Comparison of ENCODE assay signal across 10 mouse cellular contexts in the genomic region with DNA sequence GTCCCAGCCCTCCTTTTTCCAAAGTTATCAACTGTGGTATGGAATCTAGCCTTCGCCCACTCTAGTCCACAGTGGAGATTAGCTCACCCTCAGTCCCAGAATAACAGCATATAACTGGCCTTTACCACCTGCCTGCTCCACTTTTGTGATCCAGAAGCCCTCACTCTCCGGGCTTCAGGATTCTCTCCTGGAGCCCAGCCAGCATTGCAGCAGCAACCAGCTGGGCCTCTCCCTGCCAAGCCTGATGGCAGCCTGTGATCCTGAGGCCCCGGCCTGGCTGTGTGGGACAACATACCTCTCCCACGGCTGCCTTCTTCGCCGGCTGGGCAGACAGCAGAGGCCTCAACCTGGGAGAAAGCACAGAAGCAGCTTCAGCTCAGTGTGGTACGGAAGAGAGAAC. TPM values are rescaled to one million over a fixed set of nuclear protein-coding genes. Genes with fewer than 3 reads are reported as not detected.
A peak's percentile ranks its signal among the peaks of the same experiment; 100 is the strongest.
DNase-seq lines count a peak whose midpoint lies in the region; ATAC-seq and TF ChIP-seq lines count a peak whose summit lies in the region.
"Had no signal": no experiment of that assay in that cellular context is flagged by ENCODE, and none has a peak within 500 bp of the region (broad histone marks: within the 10 kb centered on the region; RNA-seq: fewer than 3 reads in every experiment).

No protein-coding gene starts in this region.

- H3K27ac ChIP-seq in hindbrain, postnatal 0 days: no peak overlapping the region; the same call in 1 of the 2 replicates
- H3K27ac ChIP-seq in hindbrain, embryonic 16.5 days (ENCODE audit: low read depth, low read length): no peak overlapping the region; the same call in 1 of the 2 replicates
- 0 out of 2 replicates have a peak overlapping the region, but pooled peaks have one; percentile 14 for H3K27ac ChIP-seq in stomach, embryonic 15.5 days
- H3K27ac ChIP-seq in stomach, postnatal 0 days (replicated peaks): no peak overlapping the region; the same call in 1 of the 2 replicates
- no peak overlapping the region for H3K27ac ChIP-seq in stomach, embryonic 16.5 days (ENCODE audit: low read length)
- H3K27ac ChIP-seq: liver, embryonic 14.5 days had no signal

- WGBS in hindbrain, postnatal 0 days: 54% methylated on average over 7 of the region's 7 CpGs
- WGBS in hindbrain, embryonic 16.5 days: 65% methylated on average over 7 of the region's 7 CpGs
- 78% methylated on average over 7 of the region's 7 CpGs for WGBS in stomach, embryonic 15.5 days
- WGBS in stomach, postnatal 0 days: 69% methylated on average over 7 of the region's 7 CpGs
- WGBS in stomach, embryonic 16.5 days: 71% methylated on average over 7 of the region's 7 CpGs

- no peak overlapping the region for H3K4me2 ChIP-seq in hindbrain, postnatal 0 days (ENCODE audit: low read depth, low read length)
- no peak overlapping the region for H3K4me2 ChIP-seq in hindbrain, embryonic 16.5 days (ENCODE audit: low read length)
- H3K4me2 ChIP-seq in stomach, embryonic 15.5 days: no peak overlapping the region
- no peak overlapping the region for H3K4me2 ChIP-seq in stomach, postnatal 0 days (replicated peaks; ENCODE audit: low read depth)
- H3K4me2 ChIP-seq in stomach, embryonic 16.5 days (ENCODE audit: low read depth, low read length): no peak overlapping the region

- H3K9me3 ChIP-seq in hindbrain, postnatal 0 days (ENCODE audit: low read length): no peaks in the 10 kb centered on the region
- H3K9me3 ChIP-seq in hindbrain, embryonic 16.5 days (ENCODE audit: control insufficient read depth, low read length): no peaks in the 10 kb centered on the region
- H3K9me3 ChIP-seq in stomach, embryonic 15.5 days: no peaks in the 10 kb centered on the region
- no peaks in the 10 kb centered on the region for H3K9me3 ChIP-seq in stomach, postnatal 0 days (ENCODE audit: control insufficient read depth, low read length)
- H3K9me3 ChIP-seq in stomach, embryonic 16.5 days (replicated peaks; ENCODE audit: control insufficient read depth, low read length): no peaks in the 10 kb centered on the region

- ATAC-seq in hindbrain, postnatal 0 days: 0 out of 2 replicates have a peak, but pooled peaks have one; percentile 11
- no peak for ATAC-seq in hindbrain, embryonic 16.5 days
- ATAC-seq in stomach, embryonic 15.5 days (ENCODE audit: insufficient read depth, low FRiP score, low read depth): no peak
- no peak for ATAC-seq in stomach, postnatal 0 days (ENCODE audit: low FRiP score, low TSS enrichment)
- no peak for ATAC-seq in stomach, embryonic 16.5 days (ENCODE audit: insufficient read depth, low FRiP score)

- no peak for TF ChIP-seq EP300 in stomach, postnatal 0 days (optimal IDR thresholded peaks at IDR 0.05)

- TF ChIP-seq CTCF in hindbrain, postnatal 0 days (IDR thresholded peaks at IDR 0.05; ENCODE audit: low read depth): no peak
- no peak for TF ChIP-seq CTCF in stomach, postnatal 0 days (IDR thresholded peaks at IDR 0.05; ENCODE audit: low read depth)

- H3K9ac ChIP-seq in hindbrain, postnatal 0 days (replicated peaks; ENCODE audit: low read length): no peak overlapping the region
- H3K9ac ChIP-seq in hindbrain, embryonic 16.5 days (ENCODE audit: low read depth, low read length): no peak overlapping the region
- no peak overlapping the region for H3K9ac ChIP-seq in stomach, embryonic 15.5 days
- no peak overlapping the region for H3K9ac ChIP-seq in stomach, postnatal 0 days (ENCODE audit: low read length)
- H3K9ac ChIP-seq in stomach, embryonic 16.5 days (ENCODE audit: low read length): 0 out of 2 replicates have a peak overlapping the region, but pooled peaks have one; percentile 19
- H3K9ac ChIP-seq: liver, embryonic 14.5 days had no signal

- H3K36me3 ChIP-seq in hindbrain, postnatal 0 days (ENCODE audit: insufficient read depth, low read length): peaks cover 60% of the 10 kb centered on the region
- H3K36me3 ChIP-seq in hindbrain, embryonic 16.5 days (ENCODE audit: control insufficient read depth, insufficient read depth, low read length): peaks cover 51% of the 10 kb centered on the region
- peaks cover 57% of the 10 kb centered on the region for H3K36me3 ChIP-seq in stomach, embryonic 15.5 days
- peaks cover 48% of the 10 kb centered on the region for H3K36me3 ChIP-seq in stomach, postnatal 0 days (ENCODE audit: control insufficient read depth, insufficient read depth, low read length)
- peaks cover 29% of the 10 kb centered on the region for H3K36me3 ChIP-seq in stomach, embryonic 16.5 days (ENCODE audit: control insufficient read depth, insufficient read depth, low read length)

- no peaks in the 10 kb centered on the region for H3K27me3 ChIP-seq in hindbrain, postnatal 0 days (ENCODE audit: insufficient read depth, low read length)
- no peaks in the 10 kb centered on the region for H3K27me3 ChIP-seq in hindbrain, embryonic 16.5 days (replicated peaks; ENCODE audit: control insufficient read depth, insufficient read depth, low read length)
- H3K27me3 ChIP-seq in stomach, embryonic 15.5 days (replicated peaks): no peaks in the 10 kb centered on the region
- H3K27me3 ChIP-seq in stomach, postnatal 0 days (ENCODE audit: control insufficient read depth, insufficient read depth, low read length): no peaks in the 10 kb centered on the region
- no peaks in the 10 kb centered on the region for H3K27me3 ChIP-seq in stomach, embryonic 16.5 days (ENCODE audit: control insufficient read depth, insufficient read depth, low read length)
- H3K27me3 ChIP-seq: CH12.LX had no signal

- DNase-seq in hindbrain, postnatal 0 days (ENCODE audit: low spot score): peak; percentile 44
- DNase-seq in stomach, postnatal 0 days (ENCODE audit: low spot score): no peak
- DNase-seq in gastrocnemius, adult 8-10 months (ENCODE audit: low spot score in 2 of 2): peak; percentile 51 to 76
- DNase-seq in thymus, postnatal 25 days: no peak
- DNase-seq in layer of hippocampus, adult 9-10 months (ENCODE audit: low spot score): no peak

- H3K4me3 ChIP-seq in hindbrain, postnatal 0 days (ENCODE audit: low read length): no peak overlapping the region
- H3K4me3 ChIP-seq in hindbrain, embryonic 16.5 days (ENCODE audit: low read length): no peak overlapping the region
- H3K4me3 ChIP-seq in stomach, embryonic 15.5 days (replicated peaks): no peak overlapping the region
- no peak overlapping the region for H3K4me3 ChIP-seq in stomach, postnatal 0 days (ENCODE audit: low read depth, low read length)
- H3K4me3 ChIP-seq in stomach, embryonic 16.5 days (replicated peaks; ENCODE audit: low read length): no peak overlapping the region

- H3K4me1 ChIP-seq in hindbrain, postnatal 0 days (ENCODE audit: insufficient read depth, low read length): no peaks in the 10 kb centered on the region
- 0 out of 2 replicates have a peak, but pooled peaks cover 2% of the 10 kb centered on the region for H3K4me1 ChIP-seq in hindbrain, embryonic 16.5 days (ENCODE audit: control insufficient read depth, insufficient read depth, low read depth, low read length)
- no peaks in the 10 kb centered on the region; the same call in 1 of the 2 replicates for H3K4me1 ChIP-seq in stomach, embryonic 15.5 days
- no peaks in the 10 kb centered on the region for H3K4me1 ChIP-seq in stomach, postnatal 0 days (replicated peaks; ENCODE audit: control insufficient read depth, insufficient read depth)
- no peaks in the 10 kb centered on the region for H3K4me1 ChIP-seq in stomach, embryonic 16.5 days (ENCODE audit: control insufficient read depth, insufficient read depth, low read length)

RNA-seq across cellular contexts. Expression of a gene that starts 14.9 kb away (rescaled TPM):
- 71.0 and 76.1 TPM in 2 replicates for total RNA-seq in hindbrain, postnatal 0 days (2014; rRNA removed)
- 52.1 and 52.9 TPM in 2 replicates for polyA plus RNA-seq in hindbrain, postnatal 0 days (2015; fragmentation: Nextera tagmentation; extraction: Ambion mirVana)
- 54.3 and 55.8 TPM in 2 replicates for polyA plus RNA-seq in hindbrain, embryonic 16.5 days (2015; fragmentation: Nextera tagmentation; extraction: Ambion mirVana)
- polyA plus RNA-seq in stomach, embryonic 15.5 days (2015; fragmentation: Nextera tagmentation; extraction: Ambion mirVana): 21.9 and 22.2 TPM in 2 replicates
- polyA plus RNA-seq in stomach, postnatal 0 days (2015; fragmentation: Nextera tagmentation; extraction: Ambion mirVana): 17.1 and 19.7 TPM in 2 replicates
- total RNA-seq in gastrocnemius, adult 8-10 months (2022): 10 to 100 TPM; 18.6 to 23.6 (median 21.7) TPM
- 16.2 and 20.6 TPM in 2 replicates for polyA plus RNA-seq in stomach, embryonic 16.5 days (2015; fragmentation: Nextera tagmentation; extraction: Ambion mirVana)

RNA-seq across cellular contexts. Expression of a gene that starts 19.5 kb away (rescaled TPM):
- 29.0 and 29.4 TPM in 2 replicates for total RNA-seq in hindbrain, postnatal 0 days (2014; rRNA removed)
- 51.7 and 54.8 TPM in 2 replicates for polyA plus RNA-seq in hindbrain, postnatal 0 days (2015; fragmentation: Nextera tagmentation; extraction: Ambion mirVana)
- 54.2 and 57.3 TPM in 2 replicates for polyA plus RNA-seq in hindbrain, embryonic 16.5 days (2015; fragmentation: Nextera tagmentation; extraction: Ambion mirVana)
- polyA plus RNA-seq in stomach, embryonic 15.5 days (2015; fragmentation: Nextera tagmentation; extraction: Ambion mirVana): 88.1 and 95.0 TPM in 2 replicates
- polyA plus RNA-seq in stomach, postnatal 0 days (2015; fragmentation: Nextera tagmentation; extraction: Ambion mirVana): 78.6 and 82.7 TPM in 2 replicates
- total RNA-seq in gastrocnemius, adult 8-10 months (2022): 1 to 10 TPM; 5.2 to 8.8 (median 7.5) TPM
- polyA plus RNA-seq in stomach, embryonic 16.5 days (2015; fragmentation: Nextera tagmentation; extraction: Ambion mirVana): 80.2 and 81.9 TPM in 2 replicates

RNA-seq across cellular contexts. Expression of a gene that starts 31.9 kb away (rescaled TPM):
- 63.4 and 88.4 TPM in 2 replicates for total RNA-seq in hindbrain, postnatal 0 days (2014; rRNA removed)
- polyA plus RNA-seq in hindbrain, postnatal 0 days (2015; fragmentation: Nextera tagmentation; extraction: Ambion mirVana): 7.7 and 8.5 TPM in 2 replicates
- polyA plus RNA-seq in hindbrain, embryonic 16.5 days (2015; fragmentation: Nextera tagmentation; extraction: Ambion mirVana): 10.7 and 11.1 TPM in 2 replicates
- 6.0 and 7.0 TPM in 2 replicates for polyA plus RNA-seq in stomach, embryonic 15.5 days (2015; fragmentation: Nextera tagmentation; extraction: Ambion mirVana)
- polyA plus RNA-seq in stomach, postnatal 0 days (2015; fragmentation: Nextera tagmentation; extraction: Ambion mirVana): 3.2 and 4.5 TPM in 2 replicates
- total RNA-seq in gastrocnemius, adult 8-10 months (2022): 10 to 100 TPM; 22.3 to 31.0 (median 26.7) TPM
- polyA plus RNA-seq in stomach, embryonic 16.5 days (2015; fragmentation: Nextera tagmentation; extraction: Ambion mirVana): 5.1 and 6.4 TPM in 2 replicates

RNA-seq across cellular contexts. Expression of a gene that starts 39.1 kb away (rescaled TPM):
- 29.4 and 32.9 TPM in 2 replicates for total RNA-seq in hindbrain, postnatal 0 days (2014; rRNA removed)
- 39.0 and 40.8 TPM in 2 replicates for polyA plus RNA-seq in hindbrain, postnatal 0 days (2015; fragmentation: Nextera tagmentation; extraction: Ambion mirVana)
- 40.5 and 43.1 TPM in 2 replicates for polyA plus RNA-seq in hindbrain, embryonic 16.5 days (2015; fragmentation: Nextera tagmentation; extraction: Ambion mirVana)
- polyA plus RNA-seq in stomach, embryonic 15.5 days (2015; fragmentation: Nextera tagmentation; extraction: Ambion mirVana): 55.9 and 59.7 TPM in 2 replicates
- 22.3 and 27.6 TPM in 2 replicates for polyA plus RNA-seq in stomach, postnatal 0 days (2015; fragmentation: Nextera tagmentation; extraction: Ambion mirVana)
- 10 to 100 TPM; 13.8 to 18.9 (median 18.4) TPM for total RNA-seq in gastrocnemius, adult 8-10 months (2022)
- 50.3 and 53.9 TPM in 2 replicates for polyA plus RNA-seq in stomach, embryonic 16.5 days (2015; fragmentation: Nextera tagmentation; extraction: Ambion mirVana)

RNA-seq across cellular contexts. Expression of a gene that starts 52.9 kb away (rescaled TPM):
- total RNA-seq in hindbrain, postnatal 0 days (2014; rRNA removed): 111 and 125 TPM in 2 replicates
- polyA plus RNA-seq in hindbrain, postnatal 0 days (2015; fragmentation: Nextera tagmentation; extraction: Ambion mirVana): 20.3 and 20.6 TPM in 2 replicates
- 20.4 and 27.8 TPM in 2 replicates for polyA plus RNA-seq in hindbrain, embryonic 16.5 days (2015; fragmentation: Nextera tagmentation; extraction: Ambion mirVana)
- 12.1 and 13.7 TPM in 2 replicates for polyA plus RNA-seq in stomach, embryonic 15.5 days (2015; fragmentation: Nextera tagmentation; extraction: Ambion mirVana)
- 4.1 and 5.1 TPM in 2 replicates for polyA plus RNA-seq in stomach, postnatal 0 days (2015; fragmentation: Nextera tagmentation; extraction: Ambion mirVana)
- 10 to 100 TPM; 32.6 to 36.9 (median 36.3) TPM for total RNA-seq in gastrocnemius, adult 8-10 months (2022)
- 9.7 and 11.2 TPM in 2 replicates for polyA plus RNA-seq in stomach, embryonic 16.5 days (2015; fragmentation: Nextera tagmentation; extraction: Ambion mirVana)

Comparison
In these comparisons a context has a peak if more than half of its experiments do, and no peak if none do; other contexts are left out.
1. DNase-seq: peak in hindbrain, postnatal 0 days (single experiment) and gastrocnemius, adult 8-10 months (2 of 2); none in stomach, postnatal 0 days (single experiment), thymus, postnatal 25 days (single experiment) and layer of hippocampus, adult 9-10 months (single experiment).